Mouse (Mus musculus) liver, adult 2 months (tissue): ENCODE data around the gene Itga3. TPM values are rescaled to one million over a fixed set of nuclear protein-coding genes. Genes with fewer than 3 reads are reported as not detected.

Experiments
- DNase-seq: peaks from one replicate; pipeline ENCODE4 v3.0.0-alpha.2; 2011; ENCODE audit warnings: low read depth, low spot score; ENCODE audit errors: extremely low read depth
- H3K27ac ChIP-seq: fragments of 200-500 bp; replicated peaks from 2 replicates; pipeline ENCODE4 v1.5.1; 2012; ENCODE audit warnings: low read depth, mild to moderate bottlenecking, control low read depth, inconsistent platforms, low read length; ENCODE audit not compliant: insufficient read depth
- H3K27me3 ChIP-seq: fragments of 200-500 bp; 2 replicates; pipeline ENCODE4 v1.6.1; 2012; ENCODE audit warnings: mild to moderate bottlenecking, moderate library complexity, low read length, inconsistent platforms; ENCODE audit not compliant: control insufficient read depth, insufficient read depth
- H3K36me3 ChIP-seq: fragments of 200-500 bp; 2 replicates; pipeline ENCODE4 v1.6.1; 2012; ENCODE audit warnings: low read length, inconsistent platforms; ENCODE audit not compliant: control insufficient read depth, insufficient read depth
- H3K4me1 ChIP-seq: fragments of 200-500 bp; 2 replicates; pipeline ENCODE4 v1.6.1; 2011; ENCODE audit warnings: low read length; ENCODE audit not compliant: control insufficient read depth, insufficient read depth
- H3K4me3 ChIP-seq: fragments of 200-500 bp; 2 replicates; pipeline ENCODE4 v1.5.1; 2011; ENCODE audit warnings: low read depth, mild to moderate bottlenecking, control low read depth, low read length, moderate library complexity; ENCODE audit not compliant: insufficient read depth
- H3K79me2 ChIP-seq: fragments of 200-500 bp; 2 replicates; pipeline ENCODE4 v1.6.1; 2012; ENCODE audit warnings: inconsistent platforms, mild to moderate bottlenecking, low read length, moderate library complexity; ENCODE audit not compliant: control insufficient read depth, insufficient read depth
- H3K9ac ChIP-seq: fragments of 200-500 bp; 2 replicates; pipeline ENCODE4 v1.6.1; 2012; ENCODE audit warnings: low read depth, mild to moderate bottlenecking, control low read depth, inconsistent platforms, low read length
- CTCF ChIP-seq: fragments of 200-500 bp; IDR thresholded peaks from 2 replicates; pipeline ENCODE4 v1.5.1; 2011; ENCODE audit warnings: low read depth, low read length, control low read depth
- POLR2A ChIP-seq: fragments of 200-500 bp; IDR thresholded peaks from 2 replicates; pipeline ENCODE4 v1.6.1; 2011; ENCODE audit warnings: low read length, control low read depth; ENCODE audit not compliant: insufficient read depth; ENCODE audit errors: extremely low read depth
- WGBS: fragments of 180-500 bp; shearing (Covaris S2); methylation state at CpG from one replicate; pipeline ENCODE4 v1.1.7; 2018; 5-methylcytosine and 5-hydroxymethylcytosine counted together
- polyA plus RNA-seq: library from polyadenylated mRNA; depleted of rRNA; stranded (reverse); fragments of >200 nt; gene quantifications from 2 replicates; pipeline ENCODE4 v1.2.3, GENCODE M21; 2012
- total RNA-seq: library from RNA; depleted of rRNA; stranded (reverse); fragments of >200 nt; gene quantifications from 2 replicates; pipeline ENCODE4 v1.2.3, GENCODE M21; 2014

The Itga3 gene
- total and polyA plus RNA-seq, 2 experiments, result 2.6 to 5.7 TPM

DNA sequence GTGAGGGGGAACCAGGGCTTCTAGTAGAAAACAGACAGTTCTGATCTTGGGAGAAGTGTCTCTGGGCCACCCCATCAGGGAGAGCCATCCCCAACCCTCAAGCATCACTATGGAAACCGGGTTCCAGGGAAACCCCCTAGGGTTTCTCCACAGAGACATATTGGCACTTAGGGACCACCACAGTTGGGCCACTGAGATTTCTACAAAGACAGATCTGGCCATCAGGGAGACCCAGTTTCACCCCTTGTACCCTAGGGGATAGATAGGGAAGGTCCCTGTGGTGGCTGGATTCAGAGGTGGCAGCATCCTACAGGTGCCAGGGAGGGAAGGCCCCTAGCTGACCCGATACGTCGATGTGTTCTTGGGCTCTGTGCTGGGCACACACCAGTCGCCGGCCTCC is 49.8 kb downstream of the Itga3 start:
- H3K4me1 ChIP-seq, result no peaks in the 10 kb centered on the region
- H3K27me3 ChIP-seq, result no peaks in the 10 kb centered on the region
- no peak overlapping the region for H3K27ac ChIP-seq
- WGBS, result 87% methylated on average over 6 of the region's 6 CpGs
- H3K9ac ChIP-seq, result no peak overlapping the region
- no peak for DNase-seq
- H3K4me3 ChIP-seq, result no peak overlapping the region
- no peaks in the 10 kb centered on the region for H3K79me2 ChIP-seq
- TF ChIP-seq CTCF (no peak), POLR2A (no peak)
- peaks cover 14% of the 10 kb centered on the region; the same call in 1 of the 2 replicates for H3K36me3 ChIP-seq

- DNase-seq, result no peak
- H3K79me2 ChIP-seq, result no peaks in the 10 kb centered on the region
- H3K36me3 ChIP-seq, result peaks cover 13% of the 10 kb centered on the region; the same call in 1 of the 2 replicates
- no peak overlapping the region for H3K4me3 ChIP-seq
- no peaks in the 10 kb centered on the region for H3K27me3 ChIP-seq
- H3K27ac ChIP-seq, result no peak overlapping the region
- 75% methylated on average over 6 of the region's 6 CpGs for WGBS
- TF ChIP-seq POLR2A, result no peak
- no peaks in the 10 kb centered on the region for H3K4me1 ChIP-seq
- H3K9ac ChIP-seq, result no peak overlapping the region
These were observed 50.5 kb downstream of the Itga3 start for GRCm38 (mm10) chr11:95026090-95026542.

GRCm38 (mm10) chr11:95025227-95026012 is 51.2 kb downstream of the Itga3 start:
- TF ChIP-seq CTCF (no peak), POLR2A (no peak)
- Histone ChIP-seq H3K79me2 (no peaks in the 10 kb centered on the region), H3K4me3 (no peak overlapping the region), H3K36me3 (peaks cover 11% of the 10 kb centered on the region; the same call in 1 of the 2 replicates), H3K27ac (no peak overlapping the region), H3K27me3 (no peaks in the 10 kb centered on the region), H3K9ac (no peak overlapping the region), H3K4me1 (no peaks in the 10 kb centered on the region)
- WGBS, result 85% methylated on average over 11 of the region's 11 CpGs
- DNase-seq, result no peak

- peaks cover 9% of the 10 kb centered on the region; the same call in 1 of the 2 replicates for H3K36me3 ChIP-seq
- no peak for DNase-seq
- 83% methylated on average over 29 of the region's 29 CpGs for whole genome bisulfite sequencing
These were observed 52.0 kb downstream of the Itga3 start for GRCm38 (mm10) chr11:95024439-95025184.

GRCm38 (mm10) chr11:95023481-95023880 is 53.1 kb downstream of the Itga3 start:
- peaks cover 6% of the 10 kb centered on the region for H3K27me3 ChIP-seq
- H3K9ac ChIP-seq, result no peak overlapping the region
- TF ChIP-seq POLR2A (no peak), CTCF (no peak)
- H3K27ac ChIP-seq, result no peak overlapping the region
- H3K4me1 ChIP-seq, result no peaks in the 10 kb centered on the region
- H3K4me3 ChIP-seq, result no peak overlapping the region
- peaks cover 3% of the 10 kb centered on the region; the same call in 1 of the 2 replicates for H3K36me3 ChIP-seq
- peak; percentile 80 for DNase-seq
- H3K79me2 ChIP-seq, result no peaks in the 10 kb centered on the region
- 36% methylated on average over 9 of the region's 9 CpGs for WGBS

More at GRCm38 (mm10) chr11:95024439-95025184, 52.0 kb downstream of the Itga3 start:
- Histone ChIP-seq H3K9ac (no peak overlapping the region), H3K79me2 (no peaks in the 10 kb centered on the region), H3K4me3 (no peak overlapping the region), H3K27me3 (peaks cover 6% of the 10 kb centered on the region), H3K27ac (no peak overlapping the region), H3K4me1 (no peaks in the 10 kb centered on the region)
- TF ChIP-seq POLR2A (no peak), CTCF (no peak)
